Comparison of ENCODE assay signal across 13 mouse cellular contexts in the genomic region with DNA sequence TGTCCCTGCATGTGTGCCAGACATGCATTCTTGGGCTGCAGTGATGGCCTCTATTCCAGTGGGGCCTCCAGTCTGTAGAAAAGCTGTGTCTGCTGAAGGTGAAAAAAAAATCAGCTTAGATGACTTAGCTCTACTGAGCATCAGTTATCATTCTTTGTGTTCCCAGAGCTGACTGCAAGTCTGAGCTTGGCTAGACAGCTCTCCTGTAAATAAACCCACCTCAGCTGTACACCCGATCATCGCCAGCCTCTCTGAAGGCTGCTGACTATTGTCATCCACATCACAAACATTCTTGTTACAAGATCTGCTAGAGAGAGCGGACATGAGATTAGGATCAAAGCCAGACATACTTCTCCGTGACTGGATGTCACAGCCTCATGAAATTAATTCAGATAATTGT.
"Had no signal": no experiment of that assay in that cellular context is flagged by ENCODE, and none has a peak within 500 bp of the region (broad histone marks: within the 10 kb centered on the region; RNA-seq: fewer than 3 reads in every experiment).

No protein-coding gene starts in this region.

- H3K9me3 ChIP-seq: limb, embryonic 12.5 days; neural tube, embryonic 15.5 days had no signal

- H3K4me2 ChIP-seq: limb, embryonic 12.5 days; neural tube, embryonic 15.5 days had no signal

- H3K36me3 ChIP-seq: limb, embryonic 12.5 days; neural tube, embryonic 15.5 days had no signal

- DNase-seq: kidney, adult 8-10 months; kidney, postnatal 36 days; lung, adult 2 months; lung, postnatal 36 days; right cerebral cortex, postnatal 4 days; spleen, adult 18-20 months; thymus, adult 18-20 months; thymus, postnatal 14 days had no signal

- H3K27ac ChIP-seq: limb, embryonic 12.5 days; liver, embryonic 14.5 days; neural tube, embryonic 15.5 days had no signal

- H3K27me3 ChIP-seq: limb, embryonic 12.5 days; neural tube, embryonic 15.5 days had no signal

- H3K4me3 ChIP-seq: limb, embryonic 12.5 days; neural tube, embryonic 15.5 days had no signal

- H3K9ac ChIP-seq: limb, embryonic 12.5 days; liver, embryonic 14.5 days; neural tube, embryonic 15.5 days had no signal

- H3K4me1 ChIP-seq: limb, embryonic 12.5 days; neural tube, embryonic 15.5 days had no signal

- ATAC-seq: intestine, postnatal 0 days; lung, postnatal 0 days had no signal
